Mouse (Mus musculus) testis, adult 2 months (tissue): Measurements from ENCODE around the gene Zfp940.

ENCODE experiments used
- CTCF ChIP-seq: fragments of 200-500 bp; IDR thresholded peaks from 2 replicates; pipeline ENCODE4 v1.5.1; 2012; ENCODE audit warnings: low read depth, mild to moderate bottlenecking, inconsistent platforms, low read length, moderate library complexity; ENCODE audit not compliant: control insufficient read depth, insufficient read depth, insufficient replicate concordance
- POLR2A ChIP-seq: fragments of 200-500 bp; IDR thresholded peaks from 2 replicates; pipeline ENCODE4 v1.6.1; 2012; ENCODE audit warnings: low read depth, mild to moderate bottlenecking, inconsistent platforms, low read length, moderate library complexity; ENCODE audit not compliant: control insufficient read depth

DNA sequence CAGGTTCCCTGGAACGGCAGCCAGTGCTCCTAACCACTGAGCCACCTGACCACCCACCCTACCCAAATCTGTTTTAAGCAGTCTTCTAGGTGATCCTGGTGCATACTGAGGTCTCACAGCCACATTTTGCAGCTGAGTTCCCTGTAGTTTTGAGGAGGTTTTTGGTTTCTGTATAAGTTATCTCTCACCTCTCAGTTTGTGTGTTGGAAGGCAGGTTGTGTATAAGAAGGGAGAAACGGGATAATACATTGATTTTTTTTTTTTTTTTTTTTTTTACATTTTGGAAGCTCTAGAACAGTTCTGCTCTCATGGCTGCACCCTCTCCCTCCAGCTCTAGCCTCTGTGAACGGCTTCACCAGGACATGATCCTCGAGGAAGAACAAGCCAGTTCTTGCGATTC is 67.6 kb downstream of the Zfp940 start:
- TF ChIP-seq CTCF (no peak), POLR2A (no peak)
